Mouse (Mus musculus) forebrain, embryonic 15.5 days (tissue): Measurements from ENCODE around the gene Adcyap1. TPM values are rescaled to one million over a fixed set of nuclear protein-coding genes. Genes with fewer than 3 reads are reported as not detected.

Source experiments
- ATAC-seq: fragments of 200-750 bp; cut with Nextera tagmentation; replicated peaks from 2 replicates; pipeline ENCODE4 v1.8.0; 2017; ENCODE audit warnings: mild to moderate bottlenecking, moderate TSS enrichment, moderate library complexity
- H3K27ac ChIP-seq: fragments of 300-500 bp; sonication (generic); replicated peaks from 2 replicates; pipeline ENCODE4 v1.5.1; 2015; ENCODE audit warnings: mild to moderate bottlenecking, inconsistent platforms
- H3K27me3 ChIP-seq: fragments of 300-500 bp; sonication (generic); 2 replicates; pipeline ENCODE4 v1.6.1; 2015; ENCODE audit warnings: inconsistent platforms
- H3K36me3 ChIP-seq: fragments of 300-500 bp; sonication (generic); 2 replicates; pipeline ENCODE4 v1.6.1; 2015; ENCODE audit warnings: mild to moderate bottlenecking, inconsistent platforms
- H3K4me1 ChIP-seq: fragments of 300-500 bp; sonication (generic); 2 replicates; pipeline ENCODE4 v1.6.1; 2015; ENCODE audit warnings: inconsistent platforms
- H3K4me2 ChIP-seq: fragments of 300-500 bp; sonication (generic); replicated peaks from 2 replicates; pipeline ENCODE4 v1.6.1; 2015; ENCODE audit warnings: mild to moderate bottlenecking, inconsistent platforms
- H3K4me3 ChIP-seq: fragments of 300-500 bp; sonication (generic); 2 replicates; pipeline ENCODE4 v1.5.1; 2015; ENCODE audit warnings: mild to moderate bottlenecking, inconsistent platforms
- H3K9ac ChIP-seq: fragments of 300-500 bp; sonication (generic); replicated peaks from 2 replicates; pipeline ENCODE4 v1.6.1; 2015; ENCODE audit warnings: mild to moderate bottlenecking, inconsistent platforms
- H3K9me3 ChIP-seq: fragments of 300-500 bp; sonication (generic); 2 replicates; pipeline ENCODE4 v1.6.1; 2016; ENCODE audit warnings: inconsistent platforms
- WGBS: fragments of 180-500 bp; shearing (Covaris S2); methylation state at CpG from one replicate; pipeline ENCODE4 v1.1.7; 2015; ENCODE audit warnings: mixed read lengths; 5-methylcytosine and 5-hydroxymethylcytosine counted together
- polyA plus RNA-seq: library from polyadenylated mRNA; unstranded; fragments of >200 nt; fragmentation: Nextera tagmentation; extraction: Ambion mirVana; gene quantifications from 2 replicates; pipeline ENCODE4 v1.2.1, GENCODE M21; 2015

The Adcyap1 gene
- polyA plus RNA-seq = 6.6 and 7.1 TPM in 2 replicates

- no peak for ATAC-seq
- Histone ChIP-seq H3K9me3 (no peaks in the 10 kb centered on the region), H3K27me3 (peaks cover 39% of the 10 kb centered on the region), H3K9ac (peak within 1 kb of the TSS; percentile 36), H3K4me2 (peak within 1 kb of the TSS; percentile 65), H3K27ac (no peak within 1 kb of the TSS), H3K4me3 (peak within 1 kb of the TSS; percentile 43), H3K4me1 (peaks cover 48% of the 10 kb centered on the region), H3K36me3 (no peaks in the 10 kb centered on the region)
- 21% methylated on average over 10 of the region's 10 CpGs for WGBS
Measured at GRCm38 (mm10) chr17:93198717-93199116, at the start of gene Adcyap1. Gene Adcyap1 (plus strand): TSS chr17:93199017.

- Histone ChIP-seq H3K27ac (no peak overlapping the region), H3K4me2 (no peak overlapping the region), H3K36me3 (no peaks in the 10 kb centered on the region), H3K9ac (no peak overlapping the region), H3K27me3 (no peaks in the 10 kb centered on the region), H3K9me3 (no peaks in the 10 kb centered on the region), H3K4me1 (no peaks in the 10 kb centered on the region), H3K4me3 (no peak overlapping the region)
- ATAC-seq = peak; percentile 74
- WGBS = 34% methylated on average over 1 of the region's 1 CpGs
Measured at GRCm38 (mm10) chr17:93158280-93158851, 40.5 kb upstream of the Adcyap1 start.

GRCm38 (mm10) chr17:93169572-93169971 lies 29.2 kb upstream of the Adcyap1 start:
- Histone ChIP-seq H3K4me2 (no peak overlapping the region), H3K27me3 (no peaks in the 10 kb centered on the region), H3K9me3 (no peaks in the 10 kb centered on the region), H3K36me3 (no peaks in the 10 kb centered on the region), H3K27ac (no peak overlapping the region), H3K4me3 (no peak overlapping the region), H3K4me1 (no peaks in the 10 kb centered on the region), H3K9ac (no peak overlapping the region)
- no peak for ATAC-seq

- Histone ChIP-seq H3K27ac (no peak overlapping the region), H3K4me3 (no peak overlapping the region), H3K27me3 (peaks cover 28% of the 10 kb centered on the region), H3K4me1 (peaks cover 29% of the 10 kb centered on the region), H3K4me2 (no peak overlapping the region), H3K36me3 (no peaks in the 10 kb centered on the region), H3K9me3 (no peaks in the 10 kb centered on the region), H3K9ac (no peak overlapping the region)
- ATAC-seq = no peak
- 54% methylated on average over 2 of the region's 2 CpGs for WGBS
Measured at GRCm38 (mm10) chr17:93196846-93197245, 2.0 kb upstream of the Adcyap1 start.

- H3K4me1 ChIP-seq = peaks cover 43% of the 10 kb centered on the region
- H3K36me3 ChIP-seq = no peaks in the 10 kb centered on the region
- H3K9ac ChIP-seq = no peak overlapping the region
- peaks cover 39% of the 10 kb centered on the region for H3K27me3 ChIP-seq
- ATAC-seq = no peak
- no peaks in the 10 kb centered on the region for H3K9me3 ChIP-seq
- WGBS = 10% methylated on average over 4 of the region's 4 CpGs
- H3K4me3 ChIP-seq = no peak overlapping the region
- H3K4me2 ChIP-seq = no peak overlapping the region
- H3K27ac ChIP-seq = no peak overlapping the region
Measured at GRCm38 (mm10) chr17:93198213-93198612, 604 bp upstream of the Adcyap1 start.

- Histone ChIP-seq H3K4me1 (peaks cover 49% of the 10 kb centered on the region), H3K9me3 (no peaks in the 10 kb centered on the region), H3K9ac (no peak overlapping the region), H3K4me2 (peak overlapping the region; percentile 65), H3K36me3 (no peaks in the 10 kb centered on the region), H3K27ac (no peak overlapping the region), H3K4me3 (peak overlapping the region; percentile 43), H3K27me3 (peaks cover 39% of the 10 kb centered on the region)
- ATAC-seq = no peak
- 2% methylated on average over 15 of the region's 15 CpGs for WGBS
Measured at GRCm38 (mm10) chr17:93199218-93199617, 401 bp downstream of the Adcyap1 start.

- Histone ChIP-seq H3K4me3 (peak overlapping the region; percentile 43), H3K4me1 (peaks cover 49% of the 10 kb centered on the region), H3K9ac (peak overlapping the region; percentile 36), H3K27ac (no peak overlapping the region), H3K36me3 (no peaks in the 10 kb centered on the region), H3K9me3 (no peaks in the 10 kb centered on the region), H3K27me3 (peaks cover 40% of the 10 kb centered on the region), H3K4me2 (peak overlapping the region; percentile 65)
- no peak for ATAC-seq
- WGBS = 3% methylated on average over 9 of the region's 9 CpGs
Measured at GRCm38 (mm10) chr17:93199747-93200146, 930 bp downstream of the Adcyap1 start.

- Histone ChIP-seq H3K36me3 (no peaks in the 10 kb centered on the region), H3K9ac (peak overlapping the region; percentile 36), H3K27ac (peak overlapping the region; percentile 5; the same call in 1 of the 2 replicates), H3K9me3 (no peaks in the 10 kb centered on the region), H3K4me2 (peak overlapping the region; percentile 65), H3K27me3 (peaks cover 44% of the 10 kb centered on the region), H3K4me1 (peaks cover 49% of the 10 kb centered on the region), H3K4me3 (peak overlapping the region; percentile 43)
- WGBS = under 1% methylated on average over 29 of the region's 29 CpGs
- ATAC-seq = no peak; the same call in 1 of the 2 replicates
Measured at GRCm38 (mm10) chr17:93200386-93201264, 1.8 kb downstream of the Adcyap1 start.

GRCm38 (mm10) chr17:93201265-93201925 lies 2.6 kb downstream of the Adcyap1 start:
- Histone ChIP-seq H3K9ac (peak overlapping the region; percentile 36), H3K27me3 (peaks cover 44% of the 10 kb centered on the region), H3K9me3 (no peaks in the 10 kb centered on the region), H3K4me1 (peaks cover 49% of the 10 kb centered on the region), H3K4me2 (peak overlapping the region; percentile 65), H3K36me3 (no peaks in the 10 kb centered on the region), H3K4me3 (peak overlapping the region; percentile 43), H3K27ac (peak overlapping the region; percentile 23; the same call in 1 of the 2 replicates)
- WGBS = 2% methylated on average over 16 of the region's 16 CpGs
- ATAC-seq = no peak

GRCm38 (mm10) chr17:93202165-93203075 lies 3.6 kb downstream of the Adcyap1 start:
- Histone ChIP-seq H3K27me3 (peaks cover 44% of the 10 kb centered on the region), H3K4me2 (peak overlapping the region; percentile 65), H3K4me3 (peak overlapping the region; percentile 43), H3K4me1 (peaks cover 49% of the 10 kb centered on the region), H3K9ac (peak overlapping the region; percentile 36), H3K9me3 (no peaks in the 10 kb centered on the region), H3K36me3 (no peaks in the 10 kb centered on the region), H3K27ac (peak overlapping the region; percentile 42)
- WGBS = under 1% methylated on average over 44 of the region's 44 CpGs
- peak; percentile 58 for ATAC-seq
